Mouse (Mus musculus): ENCODE results near the gene Natd1. TPM values are rescaled to one million over a fixed set of nuclear protein-coding genes. Genes with fewer than 3 reads are reported as not detected.
A peak's percentile ranks its signal among the peaks of the same experiment; 100 is the strongest.

Natd1 gene
- 2.9 to 3.2 TPM (median 3.0 TPM) in 3 replicates for total RNA-seq (2017)

DNA sequence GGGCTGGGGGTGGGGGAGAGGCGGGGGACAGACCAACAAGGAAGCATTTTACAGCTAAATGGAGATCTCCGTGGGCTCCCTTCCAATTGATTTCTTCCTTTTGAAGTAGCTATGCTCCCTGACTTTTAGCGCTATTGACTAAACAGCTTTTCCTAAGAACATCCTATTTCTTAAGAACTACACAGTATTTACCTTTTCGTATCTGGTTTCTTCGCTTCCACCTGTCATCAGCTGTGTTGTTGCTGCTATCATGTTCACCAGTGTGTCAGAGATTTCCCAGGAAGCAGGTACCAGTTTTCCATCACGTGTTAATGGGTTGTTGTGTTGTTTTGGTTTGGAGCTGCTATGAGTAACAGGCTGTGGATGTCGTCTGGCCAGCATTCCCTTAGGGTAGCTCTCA is at the start of gene Natd1:
Gene Natd1, minus strand, starts transcription at position 260 of the 400 bp plus-strand sequence.
- no peak for ATAC-seq (replicated peaks; ENCODE audit: insufficient number of reproducible peaks, low FRiP score, low TSS enrichment, poor library complexity, severe bottlenecking)

DNA sequence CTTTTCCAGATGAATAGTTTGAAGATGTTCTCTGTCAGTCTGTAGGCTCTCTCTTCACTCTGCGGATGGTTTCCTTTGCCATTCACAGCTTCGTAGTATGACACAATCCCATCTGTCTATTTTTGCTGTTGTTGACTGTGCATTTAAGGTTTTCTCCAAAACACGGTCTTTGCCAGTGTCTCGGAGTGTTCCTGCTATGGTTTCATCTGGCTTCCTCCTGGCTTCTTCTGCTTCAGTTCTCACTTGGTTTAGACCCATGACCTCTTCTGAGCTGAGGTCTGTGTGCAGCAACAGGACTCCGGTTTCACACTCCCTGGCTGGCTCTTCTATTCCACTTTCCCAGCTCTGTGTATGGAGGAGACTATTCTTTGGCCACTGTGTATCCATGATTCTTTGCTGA is 48.2 kb upstream of the Natd1 start:
- no peak for ATAC-seq (replicated peaks; ENCODE audit: insufficient number of reproducible peaks, low FRiP score, low TSS enrichment, poor library complexity, severe bottlenecking)

DNA sequence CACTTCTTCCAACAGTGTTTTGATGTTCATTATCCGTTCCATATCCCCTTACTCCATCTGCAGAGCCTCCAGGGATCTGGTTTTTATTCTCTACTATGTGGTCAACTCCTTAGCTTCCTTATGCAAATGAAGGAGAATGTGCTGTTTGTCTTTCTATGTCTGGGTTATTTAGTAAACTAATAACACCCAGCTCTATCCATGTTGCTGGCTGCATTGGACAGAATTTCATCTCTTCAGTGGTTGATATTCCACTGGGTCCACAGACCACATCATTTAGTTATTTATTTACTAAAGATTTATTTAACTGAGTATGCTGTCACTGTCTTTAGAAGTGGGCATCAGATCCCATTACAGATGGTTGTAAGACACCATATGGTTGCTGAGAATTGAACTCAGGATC is 46.6 kb upstream of the Natd1 start:
- ATAC-seq (replicated peaks; ENCODE audit: insufficient number of reproducible peaks, low FRiP score, low TSS enrichment, poor library complexity, severe bottlenecking): no peak

DNA sequence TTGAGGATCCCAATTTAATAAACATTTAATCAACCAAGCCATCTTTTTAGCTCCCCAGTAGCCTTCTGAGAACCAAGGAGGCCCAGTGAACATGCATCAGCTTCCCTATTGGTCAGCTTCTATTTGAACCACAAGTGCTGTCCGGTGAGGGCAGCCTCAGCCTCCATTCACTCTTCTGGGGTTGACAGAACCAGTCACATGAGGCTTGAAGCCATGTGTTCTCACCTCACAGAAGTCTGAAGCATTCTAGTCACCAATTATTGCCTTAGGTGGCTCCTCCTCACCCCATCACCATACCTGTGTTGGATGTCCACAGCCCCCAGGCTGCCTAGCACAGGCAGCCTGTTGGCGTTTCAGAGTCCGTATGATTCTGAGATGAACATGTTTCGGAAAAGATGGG is 44.4 kb upstream of the Natd1 start:
- ATAC-seq (replicated peaks; ENCODE audit: insufficient number of reproducible peaks, low FRiP score, low TSS enrichment, poor library complexity, severe bottlenecking): no peak

DNA sequence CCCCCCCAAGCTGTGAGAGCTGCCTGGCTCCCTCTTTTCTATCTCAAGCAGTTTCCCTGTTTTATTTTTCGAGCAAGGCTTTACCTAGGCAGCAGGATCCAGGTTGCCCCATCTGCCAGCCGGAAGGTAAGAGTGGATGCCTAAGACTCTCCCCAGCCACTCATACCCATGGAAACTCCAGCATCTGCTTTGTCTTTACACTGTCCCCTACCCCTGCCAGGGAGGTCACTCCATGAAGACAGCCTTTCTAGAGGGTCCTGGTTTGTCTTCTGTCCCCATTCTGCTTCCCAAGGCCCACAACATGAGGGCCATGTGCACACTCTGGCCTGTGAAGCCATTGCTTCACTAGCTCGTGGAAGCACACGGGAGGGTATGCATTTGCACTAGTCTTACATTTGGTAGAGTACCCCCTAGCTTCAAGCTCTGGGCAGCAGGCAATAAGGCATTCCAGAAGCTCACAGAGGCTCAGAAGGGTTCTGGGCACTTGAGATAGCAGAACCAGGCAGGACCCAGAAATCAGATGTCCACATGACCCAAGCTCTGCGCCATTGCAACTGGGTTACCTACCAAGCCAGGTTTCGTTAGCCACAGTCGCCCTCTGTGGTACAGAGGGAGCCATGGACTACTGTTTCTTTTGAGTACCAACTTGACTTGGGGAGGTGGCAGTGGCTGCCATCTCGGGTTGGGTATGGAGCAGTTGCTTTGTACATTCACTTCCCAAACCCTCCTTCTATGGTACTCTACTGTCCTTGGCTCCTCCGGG is 41.3 kb upstream of the Natd1 start:
- ATAC-seq (replicated peaks; ENCODE audit: insufficient number of reproducible peaks, low FRiP score, low TSS enrichment, poor library complexity, severe bottlenecking): no peak

DNA sequence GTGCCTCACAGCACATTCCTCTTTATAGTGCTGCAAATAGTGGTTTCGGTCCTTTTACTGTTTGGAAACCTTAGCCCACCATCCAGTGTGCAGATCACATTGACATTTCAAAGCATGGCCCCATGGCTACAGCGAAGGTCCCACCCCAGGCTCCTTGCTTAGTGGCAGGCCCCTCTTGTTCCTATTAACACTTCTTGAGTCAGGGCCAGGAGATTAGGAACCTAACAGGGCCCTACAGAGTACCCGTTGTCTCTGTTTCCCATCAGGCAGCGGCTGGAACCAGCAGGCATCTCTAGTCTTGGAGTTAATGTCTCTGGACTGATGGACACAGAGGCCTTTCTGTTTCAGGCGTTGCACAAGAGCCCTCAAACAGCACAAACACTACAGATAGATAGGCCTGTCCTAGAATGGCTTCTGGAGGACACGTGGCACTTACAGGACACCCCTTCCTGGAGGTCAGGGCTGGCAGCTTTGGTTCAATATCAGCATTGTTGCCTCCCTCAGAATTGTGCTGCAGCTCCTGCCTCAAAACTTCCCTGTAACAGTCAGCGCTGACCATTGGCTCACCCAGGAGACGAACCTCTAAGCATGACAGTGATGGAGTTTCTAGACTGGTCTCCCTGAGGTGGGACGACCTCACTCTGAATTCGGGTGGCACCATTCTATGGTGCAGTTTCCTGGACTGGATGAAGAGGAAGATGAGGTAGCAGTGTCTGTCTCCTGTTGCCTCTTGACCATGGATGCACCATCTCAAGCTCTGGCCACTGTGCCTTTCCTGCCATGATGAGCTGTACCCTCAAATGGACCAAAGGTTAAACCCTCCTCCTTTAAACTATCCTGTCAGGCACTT is 39.9 kb upstream of the Natd1 start:
- ATAC-seq (replicated peaks; ENCODE audit: insufficient number of reproducible peaks, low FRiP score, low TSS enrichment, poor library complexity, severe bottlenecking): no peak

DNA sequence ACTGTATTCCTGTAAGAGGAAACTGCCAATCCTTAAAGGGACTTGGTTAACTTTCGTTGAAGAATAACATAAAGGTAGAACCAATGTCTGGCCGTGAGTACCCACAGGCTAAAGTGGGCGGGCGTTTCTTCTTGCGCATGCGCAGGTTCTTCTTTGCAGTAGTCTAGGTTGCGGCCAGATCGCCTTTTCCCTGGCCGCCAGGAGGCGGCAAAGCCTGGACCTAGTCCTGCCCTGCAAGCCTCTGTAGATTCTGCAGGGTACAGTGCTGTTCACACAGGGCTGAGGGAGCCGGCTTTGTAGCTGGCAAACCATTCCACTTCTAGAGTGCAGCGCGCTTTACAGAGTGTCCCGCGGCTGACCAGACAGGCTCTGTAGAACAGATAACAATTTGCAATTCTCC is 39.3 kb upstream of the Natd1 start:
- peak; percentile 61; the same call in 1 of the 2 replicates for ATAC-seq (replicated peaks; ENCODE audit: insufficient number of reproducible peaks, low FRiP score, low TSS enrichment, poor library complexity, severe bottlenecking)

DNA sequence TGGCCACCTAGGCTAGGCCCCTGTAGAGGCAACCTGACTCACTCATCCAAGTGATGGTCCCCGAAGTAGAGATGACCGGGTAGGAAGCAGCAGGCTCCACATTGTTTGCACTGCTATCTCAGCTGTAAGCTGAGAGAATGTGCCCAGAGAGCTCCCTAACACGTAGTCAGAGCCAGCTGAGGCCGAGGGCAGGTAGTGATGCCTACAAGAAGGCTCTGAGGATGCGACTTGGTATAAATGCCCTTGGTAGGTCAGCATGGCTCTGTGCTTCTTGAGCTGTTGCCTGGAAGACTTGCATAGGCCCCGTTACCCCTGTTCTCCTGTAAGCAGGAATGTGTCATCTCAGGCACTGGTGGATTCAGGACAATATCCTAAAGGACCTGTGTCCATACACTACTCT is 38.4 kb upstream of the Natd1 start:
- ATAC-seq (replicated peaks; ENCODE audit: insufficient number of reproducible peaks, low FRiP score, low TSS enrichment, poor library complexity, severe bottlenecking): no peak

DNA sequence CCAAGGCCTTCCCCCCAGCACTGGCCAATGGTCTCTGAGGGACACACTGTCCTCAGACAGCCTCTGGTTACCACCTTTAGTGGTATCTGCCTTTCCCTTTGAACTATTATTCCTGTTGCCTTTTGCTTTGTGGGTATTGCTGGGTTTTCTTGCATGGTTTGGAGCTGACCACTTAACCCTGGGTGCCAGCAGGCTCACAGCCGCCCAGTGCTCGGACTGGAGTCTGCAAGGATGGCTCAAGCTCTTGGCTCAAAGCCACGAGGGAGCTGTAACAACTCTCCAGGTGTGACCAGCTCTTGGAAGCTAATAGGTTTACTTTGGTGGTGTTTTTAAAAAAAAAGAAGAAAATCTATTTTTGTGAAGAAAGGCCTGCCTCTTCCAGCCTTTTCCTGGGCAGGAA is 37.8 kb upstream of the Natd1 start:
- no peak for ATAC-seq (replicated peaks; ENCODE audit: insufficient number of reproducible peaks, low FRiP score, low TSS enrichment, poor library complexity, severe bottlenecking)

DNA sequence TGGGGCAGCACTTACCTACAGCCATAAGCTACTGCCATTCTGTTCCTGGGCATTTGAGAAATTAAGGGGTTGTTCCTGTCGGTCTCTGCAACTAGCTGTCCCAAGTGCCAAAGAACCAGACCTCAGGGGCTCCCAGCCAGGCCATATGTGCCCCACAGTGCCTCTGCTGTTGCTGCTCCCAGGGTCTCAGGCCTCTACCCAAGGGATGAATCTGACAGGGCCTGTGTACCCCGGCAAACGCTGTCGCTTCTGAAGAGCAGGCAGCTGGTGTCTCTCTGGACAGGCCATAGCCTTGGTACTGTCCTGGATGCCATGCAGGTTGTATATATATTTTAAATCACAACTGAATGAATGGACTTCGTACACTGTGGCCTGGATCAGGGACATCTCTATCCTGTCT is 37.3 kb upstream of the Natd1 start:
- ATAC-seq (replicated peaks; ENCODE audit: insufficient number of reproducible peaks, low FRiP score, low TSS enrichment, poor library complexity, severe bottlenecking): no peak

DNA sequence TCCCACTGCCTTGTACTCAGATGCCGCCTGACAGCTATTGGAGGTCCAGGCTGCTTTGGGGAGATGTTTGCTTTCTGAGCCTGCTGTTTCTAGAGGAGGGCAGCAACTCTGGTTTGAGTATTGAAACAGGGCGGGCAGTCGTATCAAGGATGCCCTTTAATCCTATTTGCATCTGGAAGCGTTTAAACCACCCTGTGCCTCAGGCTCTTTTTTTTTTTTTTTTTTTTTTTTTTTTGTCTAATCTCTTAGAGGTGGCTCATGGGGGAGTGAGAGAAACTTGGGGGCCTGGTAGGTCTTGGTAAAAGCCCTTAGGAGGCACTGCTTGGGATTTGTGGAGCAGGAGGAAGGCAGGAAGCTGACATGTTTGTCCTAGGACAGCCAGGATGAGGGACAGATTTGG is 30.5 kb upstream of the Natd1 start:
- no peak for ATAC-seq (replicated peaks; ENCODE audit: insufficient number of reproducible peaks, low FRiP score, low TSS enrichment, poor library complexity, severe bottlenecking)

DNA sequence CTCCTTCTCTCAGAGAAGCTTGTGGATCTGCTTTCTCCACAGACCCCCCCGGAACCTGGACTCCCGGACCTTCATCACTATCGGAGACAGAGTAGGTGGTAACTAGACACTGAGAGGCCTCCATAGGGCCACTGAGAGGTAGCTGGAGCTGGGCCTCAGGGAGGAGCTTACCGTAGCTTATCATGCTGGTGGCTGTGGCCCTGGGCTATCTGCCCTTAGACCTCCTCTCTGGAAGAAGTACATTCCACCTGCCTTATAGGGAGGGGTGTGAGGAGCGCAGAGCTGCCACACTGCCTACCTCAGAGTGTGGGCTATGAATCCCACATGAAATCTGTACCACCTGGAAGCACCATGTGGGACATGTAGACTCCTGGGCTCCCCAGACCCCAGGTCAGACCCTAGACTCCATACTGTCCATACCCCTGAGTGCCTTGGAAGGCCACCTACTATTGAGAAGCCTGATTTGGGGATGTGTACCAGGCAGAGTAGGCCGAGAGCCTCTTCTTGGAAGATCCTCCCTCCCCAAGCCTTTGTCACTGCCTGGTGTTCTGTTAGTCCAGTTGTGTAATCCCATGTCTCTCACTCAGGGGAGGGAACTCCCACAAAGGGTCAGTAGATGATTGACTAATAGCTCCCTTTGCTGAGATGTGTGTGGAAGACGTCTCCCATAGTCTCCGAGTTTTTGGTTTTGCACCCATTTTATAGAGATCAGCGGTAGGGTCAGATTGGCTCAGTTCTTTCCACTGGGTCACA is 27.9 kb upstream of the Natd1 start:
- ATAC-seq (replicated peaks; ENCODE audit: insufficient number of reproducible peaks, low FRiP score, low TSS enrichment, poor library complexity, severe bottlenecking): no peak

DNA sequence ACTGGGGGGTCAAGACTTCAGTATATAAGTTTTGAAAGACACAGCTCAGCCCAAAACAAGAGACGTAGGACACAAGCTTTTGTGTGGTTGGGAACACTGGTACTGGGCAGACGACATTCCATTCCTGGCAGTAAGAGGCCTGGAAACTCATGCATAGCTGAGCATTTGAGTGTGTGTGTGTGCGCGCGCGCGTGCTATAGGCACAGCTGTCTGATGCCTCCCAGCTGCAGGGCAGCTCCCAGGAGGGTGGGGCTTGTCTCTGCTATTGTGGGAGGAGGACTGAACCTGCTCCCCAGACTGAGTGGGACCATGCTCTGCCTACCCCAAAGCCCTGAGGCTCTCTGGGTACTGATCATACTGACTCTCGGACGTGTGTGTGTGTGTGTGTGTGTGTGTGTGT is 26.8 kb upstream of the Natd1 start:
- ATAC-seq (replicated peaks; ENCODE audit: insufficient number of reproducible peaks, low FRiP score, low TSS enrichment, poor library complexity, severe bottlenecking): no peak

DNA sequence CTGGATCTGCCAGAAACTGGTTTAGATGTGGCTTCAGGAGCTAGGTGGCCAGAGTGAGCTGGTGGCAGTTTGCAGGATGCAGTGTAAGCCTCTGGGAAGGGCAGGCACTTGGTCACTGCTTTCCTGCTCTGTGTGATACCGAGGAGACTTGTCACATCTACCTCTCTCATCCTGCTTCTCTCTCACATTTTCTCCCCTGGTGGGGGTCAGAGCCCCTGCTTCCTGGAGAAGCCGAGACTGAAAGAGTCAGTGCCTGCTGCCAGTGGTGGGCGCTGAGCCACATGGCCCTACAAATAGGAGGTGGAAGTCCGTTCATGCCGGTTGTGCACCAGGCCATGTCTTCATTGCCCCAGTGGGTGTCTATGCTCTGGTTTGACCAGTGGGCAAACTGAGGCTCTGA is 26.0 kb upstream of the Natd1 start:
- no peak for ATAC-seq (replicated peaks; ENCODE audit: insufficient number of reproducible peaks, low FRiP score, low TSS enrichment, poor library complexity, severe bottlenecking)

DNA sequence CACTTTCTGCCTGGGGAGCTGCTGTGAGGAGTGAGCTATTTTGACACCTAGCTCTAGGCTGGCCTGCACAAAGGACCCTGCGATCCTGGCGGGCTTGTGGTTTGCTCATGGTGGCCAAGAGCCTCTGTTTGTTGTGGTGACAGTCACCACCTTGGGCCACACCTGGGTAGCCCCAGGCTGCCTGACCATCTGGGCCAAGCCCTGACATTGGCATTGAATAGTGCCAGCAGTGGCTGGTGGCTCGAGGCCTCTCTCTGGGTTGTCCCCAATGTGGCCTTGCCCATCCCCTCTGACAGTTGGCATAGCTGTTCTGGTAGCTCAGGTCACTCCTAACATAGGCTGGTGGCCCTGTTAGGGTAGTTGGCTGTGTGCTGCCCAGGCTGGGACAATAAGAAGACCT is 24.9 kb upstream of the Natd1 start:
- no peak for ATAC-seq (replicated peaks; ENCODE audit: insufficient number of reproducible peaks, low FRiP score, low TSS enrichment, poor library complexity, severe bottlenecking)

DNA sequence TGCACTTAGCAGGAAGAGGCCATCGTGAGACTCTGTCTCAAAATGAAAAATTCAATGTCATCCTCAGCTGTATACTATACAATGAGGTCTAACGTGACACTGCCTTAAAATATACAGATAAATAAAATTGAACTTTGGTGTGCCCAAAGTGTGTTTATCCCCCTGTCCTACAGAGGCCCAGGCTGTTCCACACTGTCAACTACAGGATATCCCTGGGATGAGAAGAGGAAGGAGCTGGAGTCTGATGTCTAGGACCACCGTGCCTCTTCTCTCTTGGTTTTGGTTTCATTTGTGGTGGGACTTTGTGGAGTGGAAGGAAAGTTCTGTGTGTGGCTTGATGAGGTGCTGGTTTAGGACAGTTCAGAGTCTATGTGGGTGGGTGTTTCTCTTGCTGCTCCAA is 23.1 kb upstream of the Natd1 start:
- no peak for ATAC-seq (replicated peaks; ENCODE audit: insufficient number of reproducible peaks, low FRiP score, low TSS enrichment, poor library complexity, severe bottlenecking)

DNA sequence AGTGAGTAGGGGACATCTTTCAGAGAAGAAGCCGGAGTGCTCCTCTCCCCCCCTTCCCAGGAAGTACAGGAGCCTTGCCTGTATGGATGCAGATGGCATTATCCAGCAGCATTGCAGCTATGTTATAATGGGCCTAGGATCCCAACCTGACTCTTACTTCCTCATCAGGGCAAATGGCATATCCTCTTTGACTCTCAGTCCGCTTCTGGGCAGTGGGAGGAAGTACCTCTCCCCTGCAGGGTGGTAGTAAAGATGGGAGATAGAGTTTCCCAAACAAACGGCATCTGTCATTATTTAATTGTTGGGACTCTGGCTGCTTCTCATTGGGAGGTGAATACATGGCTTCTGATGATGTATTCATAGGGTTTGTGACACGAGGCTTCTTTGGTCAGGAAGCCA is 21.4 kb upstream of the Natd1 start:
- no peak for ATAC-seq (replicated peaks; ENCODE audit: insufficient number of reproducible peaks, low FRiP score, low TSS enrichment, poor library complexity, severe bottlenecking)

DNA sequence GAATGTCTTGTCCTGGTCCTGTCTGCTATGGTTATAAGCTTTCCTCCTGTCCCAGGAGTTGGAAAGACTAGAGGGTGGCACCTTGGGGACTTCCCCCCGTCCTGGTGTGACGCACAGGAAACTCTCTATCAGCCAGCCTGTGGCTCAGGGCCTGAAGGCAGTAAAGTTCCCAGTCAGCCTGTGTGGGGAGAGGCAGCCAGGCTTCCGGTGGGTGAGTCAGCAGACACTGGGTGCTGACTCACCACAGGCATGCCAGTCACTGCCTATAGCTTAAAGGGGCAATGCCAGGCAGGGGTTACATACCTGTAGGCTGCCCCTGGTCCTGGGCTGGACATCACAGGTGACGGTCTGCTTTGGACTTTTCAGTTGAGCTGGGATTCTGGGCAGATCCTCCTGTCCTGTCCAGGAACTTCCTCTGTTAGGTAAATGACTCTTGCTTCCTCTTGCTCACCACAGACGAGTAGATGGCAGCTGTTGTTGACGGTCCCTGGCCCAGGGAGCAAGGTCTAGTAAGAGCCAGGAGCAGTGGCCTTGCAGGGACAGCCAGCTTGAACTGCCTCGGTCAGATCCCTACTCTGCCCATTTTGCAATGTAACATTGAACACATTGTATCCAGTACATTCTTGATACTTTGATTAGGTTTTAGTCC is 20.9 kb upstream of the Natd1 start:
- peak; percentile 59 for ATAC-seq (replicated peaks; ENCODE audit: insufficient number of reproducible peaks, low FRiP score, low TSS enrichment, poor library complexity, severe bottlenecking)

DNA sequence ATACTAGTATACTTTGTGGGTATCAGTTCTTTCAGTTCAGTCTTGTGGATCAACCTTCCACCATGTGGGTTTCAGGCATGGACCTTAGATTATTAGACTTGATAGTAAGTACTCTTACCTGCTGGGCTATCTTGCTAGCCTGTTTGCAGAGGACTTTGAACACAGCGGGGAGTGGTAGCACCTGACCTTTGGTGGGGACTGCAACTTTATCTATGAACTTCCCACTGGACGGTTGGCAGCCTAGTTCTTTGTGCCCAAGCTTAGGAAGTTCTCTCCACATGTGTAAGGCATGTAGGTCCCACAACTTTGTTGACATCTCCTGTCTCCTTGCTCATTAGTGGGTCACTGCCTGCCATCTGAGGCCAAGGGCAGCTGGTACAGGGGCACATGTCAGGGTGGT is 20.2 kb upstream of the Natd1 start:
- no peak for ATAC-seq (replicated peaks; ENCODE audit: insufficient number of reproducible peaks, low FRiP score, low TSS enrichment, poor library complexity, severe bottlenecking)
